Mouse (Mus musculus): ENCODE data around the gene Nudt1. TPM values are rescaled to one million over a fixed set of nuclear protein-coding genes. Genes with fewer than 3 reads are reported as not detected.

Nudt1 gene
- 7.9 and 11.5 TPM in 2 replicates for polyA plus RNA-seq (2012; rRNA removed)

GRCm38 (mm10) chr5:140321042-140321755, at the start of gene Nudt1, which contains the start of gene Mad1l1:
Gene Nudt1, plus strand, starts transcription at chr5:140321656.
Gene Mad1l1, minus strand, starts transcription at chr5:140321552.

GRCm38 (mm10) chr5:140331615-140332512, 10.4 kb downstream of the Nudt1 start, which contains the start of gene Mrm2:
Gene Mrm2, minus strand, starts transcription at chr5:140331898.

Other genes starting within 250 kb of the Nudt1 start
- gene Mad1l1, start 104 bp upstream of the Nudt1 start, polyA plus RNA-seq (2012; rRNA removed): 43.0 and 58.7 TPM in 2 replicates
- 7.7 and 10.6 TPM in 2 replicates for gene Mrm2, start 10.2 kb downstream of the Nudt1 start, polyA plus RNA-seq (2012; rRNA removed)
- 24.4 and 27.2 TPM in 2 replicates for gene Snx8, start 67.6 kb downstream of the Nudt1 start, polyA plus RNA-seq (2012; rRNA removed)
- 125 and 145 TPM in 2 replicates for gene Eif3b, start 97.7 kb downstream of the Nudt1 start, polyA plus RNA-seq (2012; rRNA removed)
- gene Gm4869, start 124.0 kb downstream of the Nudt1 start, polyA plus RNA-seq (2012; rRNA removed): 0.03 and 0.11 TPM in 2 replicates
- 31.5 and 40.0 TPM in 2 replicates for gene Chst12, start 183.9 kb downstream of the Nudt1 start, polyA plus RNA-seq (2012; rRNA removed)
- not detected in 2 replicates for gene Grifin, start 243.4 kb downstream of the Nudt1 start, polyA plus RNA-seq (2012; rRNA removed)

Data from ovary, adult 2 months (tissue).